Mouse (Mus musculus): ENCODE measurements around the gene Lrtm1.

Gene Lrtm1

DNA sequence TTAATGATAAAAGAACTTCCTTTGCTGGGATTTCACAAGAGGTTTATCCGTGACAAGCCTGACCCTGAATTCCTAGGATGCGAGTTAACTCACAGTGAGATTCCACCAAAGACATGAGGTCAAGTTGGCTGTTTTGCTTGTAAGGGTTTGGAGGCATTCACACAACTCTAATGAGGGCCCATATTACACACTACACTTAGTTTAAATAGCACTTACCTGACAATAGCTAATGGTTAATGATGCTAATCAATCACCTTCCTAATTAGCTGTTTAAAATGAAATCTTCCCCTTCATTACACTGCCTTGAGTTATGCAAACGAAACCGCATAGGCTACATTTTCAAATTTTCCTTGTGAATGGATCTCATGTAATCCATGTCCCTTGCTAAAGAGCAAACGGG is 20.2 kb downstream of the Lrtm1 start:
- DNase-seq (ENCODE audit: low spot score): no peak

DNA sequence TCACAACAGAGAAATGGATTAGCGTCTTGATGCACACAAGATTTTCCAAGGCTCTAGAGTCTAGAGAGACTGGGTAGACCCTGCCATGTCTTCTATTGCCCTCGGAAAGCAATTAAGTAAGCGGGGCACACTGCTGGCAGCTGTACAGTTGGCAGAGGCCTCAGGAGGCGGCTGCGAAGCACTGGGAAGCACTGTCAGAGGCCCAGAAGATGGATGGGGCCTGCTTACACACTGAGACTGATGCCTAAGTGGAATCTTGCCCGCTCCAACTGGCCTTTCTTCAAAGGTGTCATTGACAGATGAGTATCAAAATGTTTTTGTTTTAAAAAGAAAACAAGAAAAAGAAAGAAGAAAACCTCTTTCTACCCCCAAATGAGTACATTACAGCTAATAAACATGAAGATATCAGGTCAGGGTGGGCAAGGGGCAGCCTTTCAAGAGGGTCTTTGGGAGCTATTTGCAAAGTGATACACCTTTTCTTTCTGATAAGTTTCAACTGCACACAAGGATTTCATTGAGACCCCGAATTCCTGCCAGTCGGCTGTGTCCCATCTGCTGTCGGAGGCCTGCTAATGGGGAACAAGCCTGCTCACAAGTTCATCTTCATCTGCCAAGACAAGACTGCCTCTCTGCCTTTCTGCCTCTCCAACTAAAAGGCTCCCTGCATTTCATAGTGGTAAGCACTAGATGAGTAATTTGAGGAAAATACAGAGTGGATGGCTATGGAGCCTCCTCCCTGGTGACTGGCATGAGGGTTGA is 22.8 kb downstream of the Lrtm1 start:
- DNase-seq (ENCODE audit: low spot score): no peak

DNA sequence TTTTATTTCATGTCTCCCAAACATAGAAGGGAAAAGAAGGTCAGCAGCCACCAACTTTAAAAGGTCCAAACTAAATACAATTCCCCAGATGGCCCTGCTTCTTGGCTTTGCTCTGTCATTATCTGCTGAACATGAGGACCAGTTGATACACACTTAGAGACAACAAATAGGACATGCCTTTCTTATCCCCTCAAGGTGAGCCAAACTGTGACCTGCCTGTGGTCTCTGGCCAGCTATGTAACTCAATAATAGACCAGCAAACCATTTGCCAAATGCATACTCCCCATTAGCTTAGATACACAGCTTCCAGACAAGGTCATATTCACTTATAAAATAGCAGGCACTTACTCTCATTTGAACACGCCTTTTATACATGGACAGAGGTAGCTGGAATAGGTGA is 23.5 kb downstream of the Lrtm1 start:
- DNase-seq (ENCODE audit: low spot score): no peak

DNA sequence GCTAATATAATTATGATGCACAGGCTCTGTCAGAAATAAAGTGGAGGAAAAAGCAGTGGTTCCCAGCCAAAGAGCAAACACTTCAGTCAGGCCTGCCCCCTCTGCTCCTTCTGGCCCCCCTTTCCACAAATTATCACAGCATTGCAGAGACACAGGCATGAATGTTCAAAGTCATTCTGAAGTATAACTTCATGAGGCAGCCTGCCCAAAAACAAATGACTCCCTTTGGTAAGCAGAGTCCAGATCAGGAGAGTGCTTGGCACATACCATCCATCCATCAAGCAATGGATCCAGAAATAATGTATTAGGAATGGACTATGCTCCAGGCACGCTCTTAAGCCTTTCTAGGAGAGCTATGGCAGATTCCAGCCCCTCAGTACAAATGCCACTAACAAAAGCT is 24.3 kb downstream of the Lrtm1 start:
- no peak for DNase-seq (ENCODE audit: low spot score)

DNA sequence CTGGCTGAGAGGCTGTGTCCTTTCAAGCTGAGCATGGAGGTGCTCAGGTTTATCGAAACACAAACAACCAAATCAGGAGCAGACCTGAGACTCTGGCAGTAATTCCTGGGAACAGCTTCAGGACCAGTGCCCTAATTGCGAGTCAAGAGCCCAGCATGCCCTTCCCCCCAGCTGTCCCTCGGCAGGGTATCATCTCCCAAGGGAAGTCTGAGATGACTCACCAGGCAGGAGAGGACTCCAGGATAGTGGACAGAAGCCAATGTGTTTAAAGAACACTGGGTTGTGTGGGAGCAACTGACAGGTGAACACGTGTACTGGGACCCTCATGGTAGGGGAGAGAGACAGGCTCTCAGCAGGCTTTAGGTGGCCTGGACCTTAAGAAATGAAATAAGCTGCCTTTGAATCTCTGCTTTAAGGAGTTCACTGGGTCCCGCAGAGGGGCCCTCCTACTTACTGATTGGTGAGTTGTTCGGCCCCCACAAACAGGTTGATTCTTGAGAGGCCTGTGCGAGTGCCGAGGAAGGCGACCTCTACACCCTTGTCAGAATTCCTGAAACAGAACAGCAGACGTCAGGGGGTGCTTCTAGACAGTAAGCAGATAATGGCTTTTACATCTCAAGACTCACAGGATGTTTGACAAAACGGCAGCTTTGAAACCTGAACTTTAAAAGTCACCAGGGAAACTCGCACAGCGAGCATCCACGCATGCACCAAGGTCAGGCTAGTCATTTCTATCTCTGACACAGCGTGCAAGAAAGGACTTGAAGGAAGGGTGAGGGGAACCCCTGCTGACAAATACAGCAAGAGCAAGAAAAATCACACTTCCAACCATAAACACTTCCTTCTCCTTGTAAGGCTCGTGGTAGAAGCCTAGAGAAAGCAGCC is 34.2 kb downstream of the Lrtm1 start:
- no peak for DNase-seq (ENCODE audit: low spot score)

DNA sequence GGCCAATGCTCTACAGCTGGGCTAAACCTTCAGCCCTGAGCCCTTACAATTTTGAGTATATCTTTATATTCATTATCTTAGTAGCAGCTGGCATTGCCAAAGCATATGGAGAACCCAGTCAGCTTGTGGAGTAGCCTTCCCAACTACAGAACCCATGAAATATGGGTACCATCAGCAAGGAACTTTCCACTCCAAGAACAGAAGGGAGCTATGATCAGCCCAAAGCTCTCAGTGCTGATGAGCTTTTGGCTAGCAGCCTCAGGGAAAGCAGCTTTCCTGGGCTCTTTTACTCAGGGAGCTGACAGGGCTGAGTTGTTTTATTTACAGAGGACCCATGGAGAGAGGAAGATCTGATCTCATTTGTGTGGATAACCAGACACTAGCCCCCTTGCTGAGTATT is 42.7 kb downstream of the Lrtm1 start:
- no peak for DNase-seq (ENCODE audit: low spot score)

DNA sequence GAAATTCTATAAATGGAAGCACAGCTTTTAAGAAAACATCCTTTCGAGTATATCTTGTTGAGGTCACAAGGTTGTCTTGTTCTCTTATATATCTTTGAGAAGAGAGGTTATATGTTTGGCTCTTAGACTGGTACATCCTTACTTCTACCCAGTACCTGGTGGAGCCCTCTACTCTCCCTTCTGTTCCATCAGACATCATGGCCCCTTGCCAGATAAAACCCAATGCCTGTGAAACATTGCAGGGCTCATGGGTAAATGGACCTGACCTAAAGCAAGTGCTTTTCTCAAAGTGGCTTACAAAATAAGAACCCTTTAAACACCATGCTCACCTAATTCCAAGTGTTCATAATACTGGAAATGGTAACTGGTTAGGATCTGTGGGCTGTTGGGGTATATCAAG is 43.5 kb downstream of the Lrtm1 start:
- no peak for DNase-seq (ENCODE audit: low spot score)

DNA sequence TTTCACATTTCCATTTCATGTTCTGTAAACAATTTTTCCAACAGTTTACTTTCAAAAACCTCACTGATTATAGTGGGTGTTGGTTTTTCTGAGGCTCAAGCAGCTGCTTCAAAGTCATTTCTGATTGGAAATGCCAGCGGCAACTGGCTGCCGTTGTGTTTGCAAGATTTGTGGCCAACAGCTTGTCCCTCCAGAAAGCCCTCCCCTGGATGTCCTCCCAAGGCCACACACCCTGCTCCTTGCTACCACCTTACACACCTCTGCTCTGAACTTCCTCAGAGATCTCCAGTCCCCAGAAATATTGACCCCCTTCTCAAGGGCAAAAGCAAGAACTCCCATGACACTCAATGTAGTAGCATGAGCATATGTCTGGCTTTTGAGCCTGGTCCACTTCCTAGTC is 44.7 kb downstream of the Lrtm1 start:
- no peak for DNase-seq (ENCODE audit: low spot score)

DNA sequence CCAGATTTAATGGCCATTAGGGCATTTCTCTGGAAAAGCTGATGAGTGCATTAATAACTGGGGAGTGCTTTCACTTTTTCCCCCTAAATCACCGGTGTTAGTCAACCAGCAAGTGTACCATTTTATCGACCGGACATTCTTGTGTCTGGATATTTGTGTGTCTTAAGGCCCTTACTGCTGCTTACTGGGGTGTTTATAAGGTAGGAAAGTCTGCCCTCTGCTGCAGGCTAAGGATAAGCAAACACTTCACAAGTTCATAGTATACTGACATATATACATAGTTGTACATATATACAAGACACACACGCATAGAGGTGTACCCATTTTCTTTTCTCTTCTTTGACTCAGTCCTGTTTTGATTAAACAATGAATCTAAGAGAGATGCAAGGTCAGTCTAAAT is 55.7 kb downstream of the Lrtm1 start:
- DNase-seq (ENCODE audit: low spot score): no peak

DNA sequence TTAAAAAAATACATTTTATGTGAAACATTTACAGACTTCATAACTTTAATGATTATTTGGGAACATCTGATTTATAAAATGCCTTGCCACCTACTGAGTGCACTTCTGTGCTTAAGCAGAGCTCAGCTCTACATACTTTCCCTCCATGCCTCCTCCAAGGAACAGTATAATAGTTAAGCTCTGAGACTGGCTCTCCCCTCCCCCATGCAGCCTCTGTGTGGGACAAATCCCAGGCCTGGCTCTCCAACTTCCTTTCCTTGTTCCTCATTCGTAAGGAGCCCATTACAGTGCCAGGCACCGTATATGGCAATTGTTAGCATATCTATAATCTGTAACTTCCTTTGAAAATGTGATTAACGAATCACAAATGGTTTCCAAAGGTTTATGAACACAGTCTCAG is 59.4 kb downstream of the Lrtm1 start:
- no peak for DNase-seq (ENCODE audit: low spot score)

DNA sequence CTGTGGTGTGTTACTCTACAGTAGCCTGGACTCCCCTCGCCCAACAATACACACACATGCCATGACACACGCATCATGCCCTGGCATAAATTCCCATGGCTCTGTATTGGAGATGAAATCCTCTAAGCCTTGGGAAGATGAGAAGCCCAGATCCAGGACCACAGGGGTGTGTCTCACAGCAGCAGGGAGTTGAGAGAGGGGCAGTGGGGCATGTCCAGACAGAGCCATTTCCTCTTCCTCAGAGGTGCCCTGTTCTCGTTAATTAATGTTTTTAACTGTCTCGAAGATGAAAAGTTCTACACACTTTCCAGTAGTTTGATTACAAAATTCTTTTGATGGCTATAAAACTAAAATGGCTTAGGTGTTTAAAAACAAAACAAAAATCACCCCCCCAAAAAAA is 62.2 kb downstream of the Lrtm1 start:
- DNase-seq (ENCODE audit: low spot score): no peak

DNA sequence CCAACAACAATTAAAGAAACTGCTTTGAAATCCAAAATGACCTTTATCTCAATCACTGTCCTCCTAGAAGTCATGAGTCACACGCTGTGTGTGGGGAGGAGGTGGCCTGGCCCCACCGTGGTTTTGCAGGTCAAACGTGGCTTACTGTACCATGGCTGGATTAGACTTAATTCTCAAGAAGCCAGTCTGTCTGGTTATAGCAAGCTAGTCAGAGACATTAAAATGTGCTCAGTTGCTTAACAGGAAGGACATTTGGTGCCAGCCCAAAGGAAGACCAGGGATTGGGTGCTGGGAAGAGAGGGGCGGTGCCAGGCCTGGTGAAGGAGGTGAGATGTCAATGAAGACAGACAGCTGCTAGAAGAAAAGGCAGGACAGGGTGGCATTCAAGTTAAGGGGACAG is 62.6 kb downstream of the Lrtm1 start:
- no peak for DNase-seq (ENCODE audit: low spot score)

DNA sequence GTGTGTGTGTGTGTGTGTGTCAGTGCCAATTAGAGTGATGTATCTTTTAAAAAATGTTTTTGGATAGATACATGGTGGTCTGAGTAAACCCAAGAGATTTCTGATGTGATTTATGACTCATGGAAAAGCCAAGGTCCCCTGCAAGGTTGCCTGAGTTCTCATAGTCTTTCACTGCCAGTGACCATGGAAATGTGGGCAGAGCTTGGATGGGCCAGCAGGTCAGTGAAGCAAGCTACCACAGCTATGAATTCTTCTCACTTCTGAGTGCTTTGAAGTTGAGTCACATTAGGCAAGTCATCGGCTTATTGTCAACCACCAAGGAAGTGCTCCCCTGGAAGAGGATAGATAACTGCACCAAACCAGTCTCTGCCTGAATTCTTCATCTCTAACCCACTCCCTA is 64.2 kb downstream of the Lrtm1 start:
- no peak for DNase-seq (ENCODE audit: low spot score)

All from yolk sac, embryonic 10.5 days (tissue).